In genomic region chr6:146959908-146960680, GRCm38 (mm10) we compare ENCODE assay signal across 12 mouse cellular contexts. TPM values are rescaled to one million over a fixed set of nuclear protein-coding genes. Genes with fewer than 3 reads are reported as not detected.
DNase-seq lines count a peak whose midpoint lies in the region; ATAC-seq and TF ChIP-seq lines count a peak whose summit lies in the region.
"Had no signal": no experiment of that assay in that cellular context is flagged by ENCODE, and none has a peak within 500 bp of the region (broad histone marks: within the 10 kb centered on the region; RNA-seq: fewer than 3 reads in every experiment).

No protein-coding gene starts in this region.

- no peak for TF ChIP-seq EP300 in liver, postnatal 0 days (IDR thresholded peaks at IDR 0.05; ENCODE audit: low read depth)

- no peak overlapping the region for H3K4me2 ChIP-seq in liver, postnatal 0 days (ENCODE audit: low read depth, low read length)
- H3K4me2 ChIP-seq in liver, embryonic 12.5 days: no peak overlapping the region
- H3K4me2 ChIP-seq: forebrain, embryonic 12.5 days; midbrain, embryonic 11.5 days had no signal

- H3K36me3 ChIP-seq in liver, postnatal 0 days (replicated peaks; ENCODE audit: insufficient read depth, low read length): no peaks in the 10 kb centered on the region
- H3K36me3 ChIP-seq in liver, embryonic 12.5 days: no peaks in the 10 kb centered on the region
- H3K36me3 ChIP-seq: forebrain, embryonic 12.5 days had no signal

- H3K27ac ChIP-seq in liver, postnatal 0 days (ENCODE audit: low read depth): peak overlapping the region; percentile 35; the same call in 1 of the 2 replicates
- no peak overlapping the region for H3K27ac ChIP-seq in liver, embryonic 12.5 days
- peak overlapping the region; percentile 42; the same call in 1 of the 2 replicates for H3K27ac ChIP-seq in cortical plate, adult 2 months (ENCODE audit: insufficient read depth, low read length)
- H3K27ac ChIP-seq: forebrain, embryonic 12.5 days; layer of hippocampus, adult 2 months had no signal

- no peak overlapping the region for H3K4me3 ChIP-seq in liver, postnatal 0 days (ENCODE audit: low read depth, low read length)
- no peak overlapping the region for H3K4me3 ChIP-seq in liver, embryonic 12.5 days
- no peak overlapping the region for H3K4me3 ChIP-seq in cortical plate, adult 2 months (ENCODE audit: insufficient read depth, low read length)
- H3K4me3 ChIP-seq: forebrain, embryonic 12.5 days; layer of hippocampus, adult 2 months had no signal

- TF ChIP-seq POLR2A in cortical plate, adult 2 months (IDR thresholded peaks at IDR 0.05; ENCODE audit: extremely low read depth, insufficient read depth, low read length): no peak

- no peak overlapping the region for H3K9ac ChIP-seq in liver, postnatal 0 days (replicated peaks)
- no peak overlapping the region for H3K9ac ChIP-seq in liver, embryonic 12.5 days
- H3K9ac ChIP-seq: forebrain, embryonic 12.5 days had no signal

- H3K27me3 ChIP-seq in liver, postnatal 0 days (ENCODE audit: insufficient read depth, low read length): no peaks in the 10 kb centered on the region
- H3K27me3 ChIP-seq in liver, embryonic 12.5 days (replicated peaks): no peaks in the 10 kb centered on the region
- H3K27me3 ChIP-seq: forebrain, embryonic 12.5 days had no signal

- peaks cover 10% of the 10 kb centered on the region for H3K4me1 ChIP-seq in liver, postnatal 0 days (ENCODE audit: insufficient read depth)
- H3K4me1 ChIP-seq in liver, embryonic 12.5 days: peaks cover 60% of the 10 kb centered on the region
- H3K4me1 ChIP-seq in cortical plate, adult 2 months (ENCODE audit: control insufficient read depth, insufficient read depth, low read length): peaks cover 21% of the 10 kb centered on the region

- no peak for TF ChIP-seq CTCF in liver, postnatal 0 days (IDR thresholded peaks at IDR 0.05; ENCODE audit: low read depth)
- no peak for TF ChIP-seq CTCF in cortical plate, adult 2 months (IDR thresholded peaks at IDR 0.05; ENCODE audit: extremely low read depth, insufficient read depth, low read length)

- H3K9me3 ChIP-seq in liver, postnatal 0 days (ENCODE audit: low read length): no peaks in the 10 kb centered on the region
- no peaks in the 10 kb centered on the region for H3K9me3 ChIP-seq in liver, embryonic 12.5 days (replicated peaks)
- H3K9me3 ChIP-seq: forebrain, embryonic 12.5 days had no signal

- ATAC-seq in liver, postnatal 0 days: peak; percentile 80
- ATAC-seq in liver, embryonic 12.5 days: no peak
- no peak for ATAC-seq in erythroid progenitor cell, adult 5-6 weeks (replicated peaks; ENCODE audit: low FRiP score, poor library complexity, severe bottlenecking)

- 65% methylated on average over 9 of the region's 9 CpGs for WGBS in liver, postnatal 0 days (ENCODE audit: insufficient replicate concordance)
- 67% methylated on average over 9 of the region's 9 CpGs for WGBS in liver, embryonic 12.5 days (ENCODE audit: insufficient replicate concordance)

- peak; percentile 54 to 78 for DNase-seq in adrenal gland, adult (ENCODE audit: inconsistent age in 2 of 2, low spot score in 1 of 2)
- DNase-seq in adrenal gland, postnatal 25 days: no peak
- peak; percentile 45 for DNase-seq in liver, postnatal 0 days
- DNase-seq in lung, postnatal 25 days (ENCODE audit: low spot score): peak; percentile 63
- DNase-seq in thymus, postnatal 4 days: no peak

RNA-seq across cellular contexts. Expression of gene 1700034J05Rik, which starts 5.9 kb away (rescaled TPM):
- total RNA-seq in adrenal gland, postnatal 25 days (2021): not detected in 2 replicates
- polyA plus RNA-seq in liver, postnatal 0 days (2015; fragmentation: Nextera tagmentation; extraction: Ambion mirVana): 0.05 TPM in 1 of 2 replicates, not detected in the other
- polyA plus RNA-seq in liver, embryonic 12.5 days (2016; fragmentation: Nextera tagmentation; extraction: Ambion mirVana): 0.06 and 0.11 TPM in 2 replicates
- not detected in 2 replicates for polyA plus RNA-seq in cortical plate, adult 2 months (2012; rRNA removed)
- total RNA-seq in erythroid progenitor cell, adult 5-6 weeks (2015; ENCODE audit: low replicate concordance): not detected in 2 replicates
- total RNA-seq in erythroid progenitor cell, adult 5-6 weeks (2017; ENCODE audit: low replicate concordance): not detected in 2 replicates
- total RNA-seq: layer of hippocampus, adult 2 months; neutrophil, adult 5-6 weeks had no signal
- polyA plus RNA-seq: forebrain, embryonic 12.5 days had no signal

Comparison
In these comparisons a context has a peak if more than half of its experiments do, and no peak if none do; other contexts are left out.
1. DNase-seq: peak in adrenal gland, adult (2 of 2), liver, postnatal 0 days (single experiment) and lung, postnatal 25 days (single experiment); none in adrenal gland, postnatal 25 days (single experiment) and thymus, postnatal 4 days (single experiment).